Mouse (Mus musculus) ovary, postnatal 36 days (tissue): ENCODE data around the gene Ampd3.
A peak's percentile ranks its signal among the peaks of the same experiment; 100 is the strongest.

Source experiments
- DNase-seq: peaks from one replicate; pipeline ENCODE4 v3.0.0; 2022; ENCODE audit warnings: low spot score, mixed read lengths

Ampd3 gene

GRCm38 (mm10) chr7:110843916-110844874, 76.2 kb downstream of the Ampd3 start, which contains the start of gene Rnf141:
TSS of gene Rnf141 (minus strand) at chr7:110844457.
- DNase-seq: peak; percentile 90

DNA sequence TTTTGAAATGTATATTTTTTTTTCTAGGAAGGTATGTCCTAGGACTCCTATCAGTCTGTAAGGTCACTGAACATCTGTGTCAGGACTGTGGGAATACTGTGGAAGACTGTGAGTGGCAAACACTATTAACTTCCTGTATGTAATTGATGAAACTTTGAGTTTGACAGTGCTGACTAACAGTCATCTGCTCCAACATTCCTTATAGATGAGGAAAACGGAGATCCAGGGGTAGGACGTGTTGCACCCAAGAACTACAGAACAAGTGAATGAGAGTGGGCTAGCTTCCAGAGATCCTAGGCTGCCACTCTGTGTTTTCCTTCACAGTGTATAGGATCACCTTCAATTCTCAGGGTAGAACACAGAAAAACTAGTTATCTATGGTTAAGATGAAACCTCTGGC, 79.3 kb downstream of the Ampd3 start:
- no peak for DNase-seq

GRCm38 (mm10) chr7:110848371-110848770, 80.4 kb downstream of the Ampd3 start:
- no peak for DNase-seq

DNA sequence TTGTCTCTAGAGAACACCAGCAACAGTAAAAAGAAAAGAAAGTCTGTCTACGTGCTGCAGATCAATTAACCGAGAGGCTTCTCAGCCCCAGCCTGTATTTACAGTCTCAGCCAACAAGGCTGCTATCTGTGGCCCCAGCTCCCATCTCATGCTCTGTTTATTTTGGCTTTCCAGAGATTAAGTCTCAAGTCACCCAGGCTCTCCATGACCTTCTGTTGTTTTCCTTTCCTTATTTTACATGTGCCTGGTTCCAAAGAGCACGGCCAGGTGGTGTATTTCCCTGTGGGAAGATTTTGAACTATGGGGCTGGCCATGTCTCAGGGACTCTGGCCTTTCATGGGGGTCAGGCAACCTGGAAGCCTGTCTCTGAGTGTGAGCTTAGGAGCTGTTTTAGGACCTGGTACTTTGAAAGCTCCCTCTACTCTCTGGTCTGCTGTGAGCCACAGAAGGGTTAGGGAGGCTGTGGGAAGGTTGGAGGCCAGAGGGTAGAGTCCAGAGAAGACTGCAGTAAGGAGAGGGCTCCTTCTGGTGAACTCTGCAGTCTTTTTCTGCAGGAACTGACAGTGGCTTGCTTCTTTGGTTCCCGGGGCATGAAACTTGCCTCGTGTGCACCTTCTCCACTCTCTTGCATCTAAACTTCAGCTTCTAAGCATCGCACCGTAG, 83.7 kb downstream of the Ampd3 start:
- DNase-seq: peak; percentile 9

DNA sequence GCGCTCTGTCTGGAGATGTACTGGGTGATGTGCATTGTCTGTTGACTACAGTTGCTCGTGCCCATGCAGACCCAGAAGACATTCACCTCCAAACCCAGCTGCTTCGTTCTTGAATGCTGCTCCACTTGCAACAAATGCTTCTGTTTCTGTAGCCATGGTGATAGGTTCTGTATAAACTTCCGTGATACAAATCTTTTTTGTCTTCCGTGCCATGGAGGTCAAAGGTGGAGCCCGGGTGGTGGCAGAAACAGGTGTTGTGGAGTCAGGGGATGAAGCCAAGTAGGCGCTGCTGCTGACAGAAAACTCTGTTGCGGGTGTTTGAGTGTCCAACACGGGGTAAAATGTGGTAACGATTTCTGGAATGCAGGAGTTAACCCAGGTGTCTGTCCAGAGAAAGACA, 85.6 kb downstream of the Ampd3 start:
- no peak for DNase-seq

- DNase-seq: no peak
Observed at GRCm38 (mm10) chr7:110854519-110854918, 86.5 kb downstream of the Ampd3 start.

DNA sequence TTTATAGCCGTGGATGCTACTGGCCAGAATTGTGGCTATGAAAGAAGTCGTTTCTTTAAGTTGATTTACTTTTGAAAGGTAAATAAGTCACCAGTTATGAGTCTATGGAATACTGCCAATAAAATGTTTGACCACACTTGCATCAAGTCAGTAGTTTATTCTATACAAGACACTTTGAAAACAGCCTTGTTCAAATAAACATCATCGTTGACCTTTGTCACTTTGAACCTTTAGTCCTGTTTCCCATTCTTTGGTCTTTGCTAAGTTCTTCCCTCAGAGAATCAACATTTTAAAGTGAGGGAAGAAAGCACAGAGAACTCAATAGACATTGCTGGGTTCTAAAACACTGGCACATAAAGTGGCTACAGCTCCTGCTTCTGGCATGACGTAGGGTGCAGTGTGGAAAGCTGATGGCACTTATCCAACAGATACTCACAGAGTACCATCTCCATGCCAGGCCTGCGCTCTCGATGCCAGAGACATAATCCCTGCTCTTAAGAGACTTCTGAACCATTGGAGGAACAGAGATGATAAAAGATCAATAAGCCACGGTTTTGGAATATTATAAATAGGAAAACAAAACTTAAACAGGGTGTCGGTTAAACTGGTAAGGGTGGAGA, 87.0 kb downstream of the Ampd3 start:
- DNase-seq: no peak

GRCm38 (mm10) chr7:110855604-110856003, 87.6 kb downstream of the Ampd3 start:
- no peak for DNase-seq

DNA sequence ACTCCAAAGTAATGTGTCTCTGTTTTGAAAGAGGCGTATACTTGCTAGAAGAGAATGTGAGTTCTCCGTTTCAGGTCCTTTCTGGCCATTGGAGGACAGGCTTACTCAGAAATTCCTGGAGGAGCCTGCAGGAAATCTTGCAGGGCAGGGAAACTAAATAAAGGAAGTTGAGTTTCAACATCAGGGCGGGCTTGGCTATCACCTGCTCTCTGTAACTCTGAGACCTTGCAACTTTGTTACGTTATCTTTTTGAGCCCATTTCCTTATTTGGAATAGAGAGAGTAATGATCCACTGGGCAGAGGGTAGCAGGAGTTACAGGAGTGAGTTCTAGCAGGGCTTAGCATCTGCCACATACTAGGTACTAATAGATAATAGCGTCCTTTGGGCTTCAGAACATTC, 92.1 kb downstream of the Ampd3 start:
- no peak for DNase-seq
